Mouse (Mus musculus): ENCODE measurements around the gene Fxyd7.

Fxyd7 gene

GRCm38 (mm10) chr7:31000505-31001020 lies 50.7 kb downstream of the Fxyd7 start:
- DNase-seq, result peak; percentile 26 to 31

GRCm38 (mm10) chr7:30996491-30996890 lies 54.8 kb downstream of the Fxyd7 start:
- no peak for DNase-seq

GRCm38 (mm10) chr7:30993986-30994385 lies 57.3 kb downstream of the Fxyd7 start:
- no peak for DNase-seq
